ENCODE assay signal across 24 mouse cellular contexts in the genomic region with DNA sequence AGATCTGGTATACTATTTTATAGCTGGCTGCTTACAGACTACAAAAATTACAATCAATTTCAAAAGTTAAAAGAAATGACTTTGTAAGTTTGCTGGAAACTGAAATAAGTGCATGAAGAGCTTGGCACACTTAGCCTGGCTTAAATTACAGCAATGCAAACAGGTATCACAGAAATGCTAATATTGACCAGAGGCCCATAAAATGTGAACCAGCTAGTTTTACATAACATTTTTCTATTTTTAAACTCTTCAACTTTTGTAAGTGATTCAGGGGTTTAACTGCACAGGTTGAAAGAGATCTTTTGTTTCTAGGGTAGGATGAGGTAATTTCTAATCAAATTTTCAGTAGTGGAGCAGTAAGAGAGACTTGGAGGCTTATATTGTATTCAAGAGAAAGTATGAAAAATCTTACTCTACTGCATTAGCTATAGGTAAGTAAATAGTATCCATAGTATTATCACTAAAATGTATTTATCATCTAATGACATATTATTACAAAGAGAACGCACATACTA.
"Had no signal": no experiment of that assay in that cellular context is flagged by ENCODE, and none has a peak within 500 bp of the region (broad histone marks: within the 10 kb centered on the region; RNA-seq: fewer than 3 reads in every experiment).

No protein-coding gene starts in this region.

- ATAC-seq: hindbrain, embryonic 16.5 days; inflammation-experienced regulatory T-cells, adult 6 months; intestine, embryonic 15.5 days; intestine, postnatal 0 days had no signal

- H3K27ac ChIP-seq: gastrocnemius, adult 2 months; heart, embryonic 10.5 days; hindbrain, embryonic 10.5 days; hindbrain, embryonic 12.5 days; hindbrain, embryonic 14.5 days; intestine, embryonic 15.5 days; layer of hippocampus, adult 2 months; left cerebral cortex, adult 2 months; limb, embryonic 10.5 days; limb, embryonic 12.5 days had no signal

- DNase-seq: gastrocnemius, adult 2 months; gastrocnemius, postnatal 10 days; gastrocnemius, postnatal 25 days; heart, adult 18-20 months; heart, postnatal 10 days; heart, postnatal 4 days; kidney, adult 18-20 months; kidney, adult 8-10 months; kidney, postnatal 10 days; kidney, postnatal 25 days; kidney, postnatal 4 days had no signal

- H3K4me2 ChIP-seq: heart, embryonic 12.5 days; hindbrain, embryonic 12.5 days; hindbrain, embryonic 14.5 days; intestine, embryonic 15.5 days; limb, embryonic 12.5 days had no signal

- H3K4me3 ChIP-seq: gastrocnemius, adult 2 months; heart, embryonic 10.5 days; heart, embryonic 12.5 days; hindbrain, embryonic 10.5 days; hindbrain, embryonic 12.5 days; intestine, embryonic 15.5 days; layer of hippocampus, adult 2 months; left cerebral cortex, adult 2 months; limb, embryonic 10.5 days; limb, embryonic 12.5 days had no signal

- H3K9ac ChIP-seq: heart, embryonic 12.5 days; hindbrain, embryonic 12.5 days; hindbrain, embryonic 14.5 days; intestine, embryonic 15.5 days; limb, embryonic 12.5 days had no signal

- H3K27me3 ChIP-seq: heart, embryonic 12.5 days; hindbrain, embryonic 12.5 days; intestine, embryonic 15.5 days; limb, embryonic 12.5 days had no signal

- H3K9me3 ChIP-seq: heart, embryonic 10.5 days; heart, embryonic 12.5 days; hindbrain, embryonic 10.5 days; hindbrain, embryonic 12.5 days; intestine, embryonic 15.5 days; limb, embryonic 10.5 days; limb, embryonic 12.5 days had no signal

- H3K36me3 ChIP-seq: heart, embryonic 10.5 days; heart, embryonic 12.5 days; hindbrain, embryonic 10.5 days; hindbrain, embryonic 12.5 days; intestine, embryonic 15.5 days; limb, embryonic 10.5 days; limb, embryonic 12.5 days had no signal

- H3K4me1 ChIP-seq: heart, embryonic 10.5 days; heart, embryonic 12.5 days; hindbrain, embryonic 10.5 days; hindbrain, embryonic 12.5 days; intestine, embryonic 15.5 days; limb, embryonic 10.5 days; limb, embryonic 12.5 days had no signal
